Mouse (Mus musculus) heart, adult 2 months (tissue): ENCODE measurements around the gene Ntrk3.

Experiments
- EP300 ChIP-seq: fragments of 200-500 bp; IDR thresholded peaks from 2 replicates; pipeline ENCODE4 v1.6.1; 2011; ENCODE audit warnings: low read depth, low read length, control low read depth; ENCODE audit not compliant: insufficient read depth
- POLR2A ChIP-seq: fragments of 200-500 bp; IDR thresholded peaks from 2 replicates; pipeline ENCODE4 v1.6.1; 2011; ENCODE audit warnings: mild to moderate bottlenecking, low read depth, low read length, control low read depth; ENCODE audit not compliant: insufficient read depth

DNA sequence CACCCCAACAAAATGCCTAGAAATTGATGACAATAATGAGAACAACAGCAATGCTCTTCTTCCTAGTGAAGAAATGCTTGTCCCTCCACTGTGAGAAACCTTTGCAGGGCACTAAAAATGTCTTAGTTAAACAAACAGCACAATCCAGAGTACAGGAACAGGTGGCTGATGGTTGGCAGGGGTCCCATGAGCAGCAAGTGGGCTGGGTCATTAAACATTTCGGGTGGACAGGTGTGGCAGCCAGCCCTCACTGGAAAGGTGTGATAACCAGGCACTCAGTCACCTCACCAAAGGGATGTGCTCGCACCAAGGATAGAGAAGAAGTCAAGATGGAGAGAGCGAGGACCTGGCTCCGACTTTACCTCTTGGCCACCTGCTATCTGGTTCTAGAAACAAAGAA, 306.2 kb downstream of the Ntrk3 start:
- TF ChIP-seq POLR2A (no peak), EP300 (no peak)
